Mouse (Mus musculus) adrenal gland, adult 2 months (tissue): ENCODE data around the gene Pphln1. TPM values are rescaled to one million over a fixed set of nuclear protein-coding genes. Genes with fewer than 3 reads are reported as not detected.
A peak's percentile ranks its signal among the peaks of the same experiment; 100 is the strongest.

Experiments
- DNase-seq: peaks from one replicate; pipeline ENCODE4 v3.0.0; 2021
- polyA plus RNA-seq: library from polyadenylated mRNA; depleted of rRNA; stranded (reverse); fragments of >200 nt; gene quantifications from 2 replicates; pipeline ENCODE4 v1.2.3, GENCODE M21; 2012
- total RNA-seq, 2 experiments: library from RNA; stranded (reverse); gene quantifications; 2 replicates each; pipeline ENCODE4 v1.2.3; 2021

Gene Pphln1
- total and polyA plus RNA-seq, 3 experiments: 5.2 to 43.3 (median 34.4) TPM

GRCm38 (mm10) chr15:93503201-93503745 lies 105.1 kb downstream of the Pphln1 start:
- DNase-seq: no peak

- DNase-seq: no peak
These were observed 106.7 kb downstream of the Pphln1 start for GRCm38 (mm10) chr15:93504808-93505207.

- DNase-seq: no peak
These were observed 112.7 kb downstream of the Pphln1 start for GRCm38 (mm10) chr15:93510690-93511336.

GRCm38 (mm10) chr15:93512437-93512836 lies 114.3 kb downstream of the Pphln1 start:
- no peak for DNase-seq

GRCm38 (mm10) chr15:93513939-93514341 lies 115.8 kb downstream of the Pphln1 start:
- peak; percentile 62 for DNase-seq

GRCm38 (mm10) chr15:93515316-93515715 lies 117.2 kb downstream of the Pphln1 start:
- no peak for DNase-seq

GRCm38 (mm10) chr15:93517022-93517565 lies 118.9 kb downstream of the Pphln1 start:
- DNase-seq: no peak

GRCm38 (mm10) chr15:93518143-93518902 lies 120.2 kb downstream of the Pphln1 start:
- peak; percentile 51 for DNase-seq

- peak; percentile 93 for DNase-seq
These were observed 121.0 kb downstream of the Pphln1 start for GRCm38 (mm10) chr15:93518941-93519835.

GRCm38 (mm10) chr15:93519836-93520826 lies 122.0 kb downstream of the Pphln1 start:
- DNase-seq: peak; percentile 30

GRCm38 (mm10) chr15:93521088-93521786 lies 123.1 kb downstream of the Pphln1 start:
- DNase-seq: no peak

- peak; percentile 39 for DNase-seq
These were observed 123.6 kb downstream of the Pphln1 start for GRCm38 (mm10) chr15:93521787-93522180.

GRCm38 (mm10) chr15:93525305-93525917 lies 127.3 kb downstream of the Pphln1 start:
- DNase-seq: no peak

GRCm38 (mm10) chr15:93529831-93530702 lies 131.9 kb downstream of the Pphln1 start:
- DNase-seq: no peak

- DNase-seq: no peak
These were observed 132.5 kb downstream of the Pphln1 start for GRCm38 (mm10) chr15:93530703-93531032.

- DNase-seq: no peak
These were observed 138.0 kb downstream of the Pphln1 start for GRCm38 (mm10) chr15:93536191-93536590.

GRCm38 (mm10) chr15:93537745-93538144 lies 139.6 kb downstream of the Pphln1 start:
- no peak for DNase-seq

- peak; percentile 71 for DNase-seq
These were observed 140.5 kb downstream of the Pphln1 start for GRCm38 (mm10) chr15:93538551-93539205.
